Mouse (Mus musculus): ENCODE data around the gene Gm11568. TPM values are rescaled to one million over a fixed set of nuclear protein-coding genes. Genes with fewer than 3 reads are reported as not detected.
"Not testable (repeated sequence)": the region's sequence is repeated elsewhere in the genome, so short reads cannot be mapped to it uniquely, and the experiment has no call there.

The Gm11568 gene
- not detected for total RNA-seq (2021)
- long read RNA-seq, experiment 1 = 0 reads
- long read RNA-seq, experiment 2 = 0 reads

DNA sequence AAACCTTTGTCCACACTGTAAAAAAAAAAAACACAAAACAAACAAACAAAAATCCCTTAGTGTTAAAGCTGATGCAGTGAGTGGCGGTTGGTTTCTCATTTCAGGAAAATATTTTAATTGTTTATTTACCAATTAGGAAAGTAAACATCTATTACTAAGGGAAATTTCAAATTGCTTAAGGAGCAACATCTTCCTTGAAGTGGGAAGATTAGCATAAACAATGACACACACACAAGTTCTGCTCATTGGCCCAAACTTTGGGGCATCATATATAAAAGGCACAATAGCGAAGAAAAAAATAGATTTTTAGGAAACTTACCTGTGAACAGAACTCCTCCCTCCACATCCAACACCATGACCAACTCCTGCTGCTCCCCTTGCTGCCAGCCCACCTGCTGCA, at the start of gene Gm11568:
Gene Gm11568 (plus strand): TSS at position 301 of the 400 bp plus-strand sequence.
- intact Hi-C loops (cut with DNase I) = no loop called here
- no peak for DNase-seq (ENCODE audit: low spot score in 2 of 2)

DNA sequence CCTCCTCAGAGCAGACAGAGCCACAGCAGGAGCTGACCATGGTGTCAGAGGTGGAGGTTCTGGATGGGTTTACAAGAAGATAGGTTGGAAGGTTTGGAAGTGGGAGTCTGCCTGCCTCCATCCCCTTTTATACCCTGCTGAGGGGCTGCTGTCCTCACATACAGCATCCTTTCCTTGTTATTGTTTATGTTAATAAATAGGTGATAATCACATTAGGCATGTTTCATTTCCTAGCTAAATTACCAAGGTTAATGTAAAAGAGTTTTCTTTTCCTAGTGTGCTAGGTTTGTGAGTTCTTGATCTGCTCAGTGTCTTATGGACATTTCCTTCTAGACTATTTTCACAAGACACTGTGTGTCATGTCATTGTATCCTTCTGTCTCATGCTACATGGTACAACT, 47.9 kb upstream of the Gm11568 start, which contains the start of gene Krtap4-13:
Gene Krtap4-13 (minus strand): TSS at position 101 of the 400 bp plus-strand sequence.
- DNase-seq (ENCODE audit: low spot score in 2 of 2); intact Hi-C loops (cut with DNase I): not testable (repeated sequence)

DNA sequence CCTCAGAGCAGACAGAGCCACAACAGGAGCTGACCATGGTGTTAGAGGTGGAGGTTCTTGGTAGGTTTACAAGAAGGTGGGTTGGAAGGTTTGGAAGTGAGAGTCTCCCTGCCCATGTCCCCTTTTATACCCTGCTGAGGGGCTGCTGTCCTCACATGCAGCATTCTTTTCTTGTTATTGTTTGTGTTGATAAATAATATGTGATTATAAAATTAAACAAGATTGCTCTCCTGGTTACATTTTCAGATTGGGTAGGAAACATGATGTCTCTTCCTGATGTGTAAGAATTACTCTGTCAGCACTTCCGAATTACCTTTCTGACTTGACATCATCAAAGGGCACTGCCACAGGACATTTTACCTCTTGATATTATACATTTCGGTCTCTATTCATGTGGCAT, 42.2 kb upstream of the Gm11568 start, which contains the start of gene Gm11564:
Gene Gm11564 (minus strand): TSS at position 101 of the 400 bp plus-strand sequence.
- DNase-seq (ENCODE audit: low spot score in 2 of 2); intact Hi-C loops (cut with DNase I): not testable (repeated sequence)

DNA sequence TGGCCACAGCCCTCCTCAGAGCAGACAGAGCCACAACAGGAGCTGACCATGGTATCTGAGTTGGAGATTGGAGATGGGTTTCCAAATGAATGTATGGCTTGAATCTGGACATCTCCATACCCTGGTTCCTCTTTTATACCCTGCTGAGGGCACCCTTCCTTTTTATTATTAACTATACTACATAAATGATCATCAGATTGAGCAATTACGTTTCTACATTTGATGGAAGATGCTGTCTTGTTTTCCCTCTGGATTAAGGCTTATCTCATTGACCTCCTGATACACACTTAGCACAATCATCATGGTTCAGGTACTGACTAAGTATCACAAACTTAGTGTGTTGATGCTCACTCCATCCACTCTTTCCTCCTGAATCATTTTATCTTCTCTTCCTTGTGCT, 19.8 kb upstream of the Gm11568 start, which contains the start of gene 2300003K06Rik:
Gene 2300003K06Rik (minus strand): TSS at position 101 of the 400 bp plus-strand sequence.
- DNase-seq (ENCODE audit: low spot score in 2 of 2) = no peak
- intact Hi-C loops (cut with DNase I) = no loop called here

DNA sequence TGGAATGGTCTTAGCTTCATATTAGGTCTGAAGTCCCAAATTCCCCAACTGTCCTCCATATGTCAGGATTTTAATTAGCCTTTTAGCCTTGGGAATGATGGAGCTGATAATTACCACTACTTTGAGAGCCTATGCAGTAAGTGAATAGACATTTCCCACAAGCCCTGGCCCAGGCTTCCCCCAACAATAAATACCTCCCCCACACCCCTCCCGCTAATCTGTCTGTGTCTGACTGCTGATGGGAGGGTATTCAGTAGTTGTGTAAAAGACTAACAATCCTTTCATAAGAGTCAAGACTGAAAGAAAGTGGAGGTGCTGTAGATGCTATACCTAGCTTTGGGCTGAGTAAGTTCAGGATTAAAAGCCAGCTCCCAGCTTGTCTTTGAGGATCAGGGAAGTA, 15.5 kb upstream of the Gm11568 start:
- intact Hi-C loops (cut with DNase I) = no loop called here
- no peak for DNase-seq (ENCODE audit: low spot score in 2 of 2)

DNA sequence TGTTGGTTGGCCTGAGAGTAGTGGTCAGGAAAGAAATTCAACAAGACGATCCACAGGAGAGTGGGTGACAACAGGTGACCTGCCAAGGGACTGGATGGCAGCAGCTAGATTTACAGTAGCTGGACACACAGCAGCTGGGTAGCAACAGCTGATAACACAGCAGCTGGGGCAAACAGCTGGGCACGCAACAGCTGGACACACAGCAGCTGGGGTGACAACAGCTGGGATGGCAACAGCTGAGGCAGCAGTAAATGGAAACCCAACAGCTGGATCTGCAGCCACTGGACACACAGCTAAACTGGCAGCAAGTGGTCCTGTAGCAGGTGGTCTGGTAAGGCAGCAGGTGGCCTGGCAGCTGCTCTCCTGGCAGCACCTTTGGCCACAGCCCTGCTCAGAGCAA, 11.0 kb upstream of the Gm11568 start:
- no peak for DNase-seq (ENCODE audit: low spot score in 2 of 2)
- intact Hi-C loops (cut with DNase I) = no loop called here

DNA sequence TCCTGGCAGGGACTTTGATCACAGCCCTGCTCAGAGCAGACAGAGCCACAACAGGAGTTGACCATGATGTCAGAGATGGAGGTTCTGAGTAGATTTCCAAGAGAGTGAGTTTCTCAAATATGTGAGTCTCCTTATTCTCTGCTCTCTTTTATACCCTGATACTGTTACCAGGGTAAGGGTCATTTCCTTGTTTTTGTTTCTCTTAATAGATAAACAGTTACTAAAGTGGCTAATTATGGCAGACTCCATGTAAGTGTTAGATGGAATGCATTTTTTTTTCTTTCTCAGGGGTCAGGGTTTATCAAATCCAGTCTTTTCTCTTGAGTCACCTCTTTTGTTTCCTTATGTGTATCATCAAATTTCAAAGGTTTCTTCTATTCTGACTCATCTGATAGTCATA, 6.2 kb upstream of the Gm11568 start, which contains the start of gene Krtap4-16:
Gene Krtap4-16 (minus strand): TSS at position 101 of the 400 bp plus-strand sequence.
- DNase-seq (ENCODE audit: low spot score in 2 of 2) = no peak
- intact Hi-C loops (cut with DNase I) = no loop called here

DNA sequence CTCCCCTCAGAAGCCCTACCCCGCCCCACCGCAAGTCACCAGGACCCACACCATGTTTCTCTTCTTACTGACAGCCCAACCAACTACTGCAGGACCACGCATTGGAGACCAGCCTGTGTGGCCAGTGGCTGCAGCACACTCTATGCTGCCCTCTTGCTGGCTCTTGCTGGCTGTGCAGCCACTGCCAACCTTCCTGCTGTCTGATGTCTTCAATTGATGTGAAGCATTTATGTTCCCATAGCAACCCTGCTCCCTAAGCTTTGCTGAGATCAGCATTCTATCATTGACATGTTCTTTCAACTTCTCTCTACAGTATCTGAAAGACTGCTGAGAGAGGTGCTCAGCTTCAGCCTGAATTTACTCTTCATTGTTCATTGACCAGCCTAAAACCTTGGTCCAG, 3.6 kb upstream of the Gm11568 start:
- intact Hi-C loops (cut with DNase I) = no loop called here
- no peak for DNase-seq (ENCODE audit: low spot score in 2 of 2)

DNA sequence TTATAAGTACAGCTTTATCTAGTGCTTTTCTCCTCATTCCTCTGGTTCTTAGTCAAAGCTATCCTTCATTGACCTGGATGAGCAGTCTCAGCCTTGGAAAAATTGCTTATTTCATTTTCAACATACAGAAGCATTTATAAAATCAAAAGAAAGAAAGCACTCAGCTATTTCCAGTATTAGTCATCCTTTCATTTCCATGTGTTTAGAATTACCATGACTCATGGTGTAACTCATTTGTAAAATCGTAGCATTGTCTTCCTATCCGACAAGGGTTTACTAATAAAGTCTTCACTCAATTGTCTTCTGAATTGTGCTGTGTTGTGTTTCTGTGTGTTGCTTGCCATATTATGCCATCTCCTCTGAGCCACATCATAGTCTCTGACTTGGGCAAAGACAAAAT, 1.0 kb downstream of the Gm11568 start:
- DNase-seq (ENCODE audit: low spot score in 2 of 2) = no peak
- intact Hi-C loops (cut with DNase I) = no loop called here

DNA sequence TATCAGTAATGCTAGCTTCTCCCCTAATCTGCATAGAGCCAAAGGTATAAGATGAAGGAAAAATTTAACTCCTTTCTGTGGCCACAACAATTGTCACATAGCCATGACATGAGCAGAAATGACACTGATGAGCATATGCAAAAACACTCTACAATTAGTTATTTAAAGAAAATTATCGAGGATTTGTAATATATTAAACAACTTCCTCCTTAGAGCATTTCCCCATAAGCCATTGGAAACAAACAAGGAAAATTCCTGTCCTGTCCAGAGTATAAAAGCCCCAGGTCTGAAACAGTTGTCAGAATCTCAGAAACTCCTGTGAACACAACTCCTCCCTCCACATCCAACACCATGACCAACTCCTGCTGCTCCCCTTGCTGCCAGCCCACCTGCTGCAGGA, 6.5 kb downstream of the Gm11568 start, which contains the start of gene Gm11559:
Gene Gm11559 (plus strand): TSS at position 301 of the 400 bp plus-strand sequence.
- intact Hi-C loops (cut with DNase I) = not testable (repeated sequence)

DNA sequence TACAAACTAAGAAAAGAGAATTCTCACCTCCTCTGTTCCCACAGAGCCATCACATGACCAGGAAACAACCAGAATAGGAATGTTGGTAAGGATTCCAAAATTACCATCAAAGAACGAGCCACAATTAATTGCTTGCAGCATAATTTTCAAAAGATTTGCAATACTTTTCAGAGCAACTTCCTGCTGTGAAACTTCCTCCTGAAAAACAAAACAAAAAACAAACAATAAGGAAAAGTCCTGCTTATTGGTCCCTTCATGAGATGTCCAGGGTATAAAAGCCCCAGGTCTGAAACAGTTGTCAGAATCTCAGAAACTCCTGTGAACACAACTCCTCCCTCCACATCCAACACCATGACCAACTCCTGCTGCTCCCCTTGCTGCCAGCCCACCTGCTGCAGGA, 15.4 kb downstream of the Gm11568 start, which contains the start of gene Krtap9-1:
Gene Krtap9-1 (plus strand): TSS at position 301 of the 400 bp plus-strand sequence.
- intact Hi-C loops (cut with DNase I) = not testable (repeated sequence)

More for the DNA sequence above, 6.5 kb downstream of the Gm11568 start, which contains the start of gene Gm11559:
- not testable (repeated sequence) for DNase-seq (ENCODE audit: low spot score in 2 of 2)

DNA sequence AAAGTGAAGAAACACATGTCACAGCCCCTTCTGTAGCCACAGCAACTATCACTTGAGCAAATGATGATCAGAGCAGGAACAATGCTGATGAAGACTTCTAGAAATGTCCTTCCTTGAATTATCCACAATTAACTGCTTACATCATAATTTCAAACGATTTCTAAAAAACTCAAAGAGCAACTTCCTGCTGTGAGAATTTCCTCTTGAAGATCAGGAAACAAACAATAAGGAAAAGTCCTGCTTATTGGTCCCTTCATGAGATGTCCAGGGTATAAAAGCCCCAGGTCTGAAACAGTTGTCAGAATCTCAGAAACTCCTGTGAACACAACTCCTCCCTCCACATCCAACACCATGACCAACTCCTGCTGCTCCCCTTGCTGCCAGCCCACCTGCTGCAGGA, 21.2 kb downstream of the Gm11568 start, which contains the start of gene Gm11567:
Gene Gm11567 (plus strand): TSS at position 301 of the 400 bp plus-strand sequence.
- intact Hi-C loops (cut with DNase I) = not testable (repeated sequence)

More for the DNA sequence above, 15.4 kb downstream of the Gm11568 start, which contains the start of gene Krtap9-1:
- DNase-seq (ENCODE audit: low spot score in 2 of 2) = not testable (repeated sequence)

DNA sequence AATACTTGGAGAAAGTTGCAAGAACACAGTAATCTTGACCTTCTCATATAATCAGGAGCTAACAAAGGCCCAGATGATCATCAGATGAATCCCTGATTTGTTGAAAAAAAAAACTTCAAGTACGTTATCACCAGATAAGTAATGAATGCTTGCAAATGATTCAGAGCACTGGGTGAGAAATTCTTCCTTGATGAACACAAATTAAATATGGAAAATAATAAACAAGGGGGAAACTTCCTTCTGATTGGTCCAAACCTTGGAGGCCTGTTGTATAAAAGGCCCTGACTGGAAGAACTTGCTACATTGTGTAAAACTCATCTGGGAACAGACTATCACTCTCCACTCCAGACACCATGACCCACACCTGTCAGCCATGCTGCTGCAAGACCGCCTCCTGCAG, 49.9 kb downstream of the Gm11568 start, which contains the start of gene Krtap31-1:
Gene Krtap31-1 (plus strand): TSS at position 301 of the 400 bp plus-strand sequence.
- no peak for DNase-seq (ENCODE audit: low spot score in 2 of 2)
- intact Hi-C loops (cut with DNase I) = no loop called here

More for the DNA sequence above, 21.2 kb downstream of the Gm11568 start, which contains the start of gene Gm11567:
- DNase-seq (ENCODE audit: low spot score in 2 of 2) = not testable (repeated sequence)

Other genes with a start within 250 kb of the Gm11568 start
- not detected for gene Gm11937, start 247.7 kb upstream of the Gm11568 start, total RNA-seq (2021)
- not detected for gene Krtap2-4, start 243.1 kb upstream of the Gm11568 start, total RNA-seq (2021)
- gene Gm11562, start 237.5 kb upstream of the Gm11568 start, total RNA-seq (2021) = not detected
- not detected for gene Krtap4-1, start 229.7 kb upstream of the Gm11568 start, total RNA-seq (2021)
- gene Krtap4-2, start 222.8 kb upstream of the Gm11568 start, total RNA-seq (2021) = not detected
- not detected for gene Krtap4-7, start 213.8 kb upstream of the Gm11568 start, total RNA-seq (2021)
- gene Gm11555, start 207.7 kb upstream of the Gm11568 start, total RNA-seq (2021) = not detected
- not detected for gene Gm11563, start 199.0 kb upstream of the Gm11568 start, total RNA-seq (2021)
- not detected for gene Krtap4-6, start 192.0 kb upstream of the Gm11568 start, total RNA-seq (2021)
- gene Gm14190, start 167.2 kb upstream of the Gm11568 start, total RNA-seq (2021) = not detected
- gene Gm14180, start 123.6 kb upstream of the Gm11568 start, total RNA-seq (2021) = not detected
- not detected for gene Gm11595, start 85.0 kb upstream of the Gm11568 start, total RNA-seq (2021)
- not detected for gene Krtap4-8, start 77.2 kb upstream of the Gm11568 start, total RNA-seq (2021)
- gene Krtap4-9, start 72.7 kb upstream of the Gm11568 start, total RNA-seq (2021) = not detected
- gene Gm11596, start 64.5 kb upstream of the Gm11568 start, total RNA-seq (2021) = not detected
- gene Gm11569, start 59.0 kb upstream of the Gm11568 start, total RNA-seq (2021) = not detected
- not detected for gene Gm11554, start 53.5 kb upstream of the Gm11568 start, total RNA-seq (2021)
- not detected for gene Krtap4-13, start 48.0 kb upstream of the Gm11568 start, total RNA-seq (2021)
- gene Gm11564, start 42.3 kb upstream of the Gm11568 start, total RNA-seq (2021) = not detected
- not detected for gene 2300003K06Rik, start 19.9 kb upstream of the Gm11568 start, total RNA-seq (2021)
- gene Krtap4-16, start 6.3 kb upstream of the Gm11568 start, total RNA-seq (2021) = not detected
- gene Gm11559, start 6.6 kb downstream of the Gm11568 start, total RNA-seq (2021) = not detected
- gene Krtap9-1, start 15.5 kb downstream of the Gm11568 start, total RNA-seq (2021) = not detected
- gene Gm11567, start 21.3 kb downstream of the Gm11568 start, total RNA-seq (2021) = not detected
- gene Krtap31-1, start 50.0 kb downstream of the Gm11568 start, total RNA-seq (2021) = not detected
- gene Gm11565, start 56.8 kb downstream of the Gm11568 start, total RNA-seq (2021) = not detected
- not detected for gene Krtap31-2, start 78.4 kb downstream of the Gm11568 start, total RNA-seq (2021)
- gene Krtap9-5, start 90.6 kb downstream of the Gm11568 start, total RNA-seq (2021) = not detected
- gene Krtap29-1, start 121.1 kb downstream of the Gm11568 start, total RNA-seq (2021) = not detected
- not detected for gene Krtap16-1, start 128.7 kb downstream of the Gm11568 start, total RNA-seq (2021)
- not detected for gene Krtap17-1, start 136.1 kb downstream of the Gm11568 start, total RNA-seq (2021)
- gene Krt33a, start 158.3 kb downstream of the Gm11568 start, total RNA-seq (2021) = not detected
- gene Krt33b, start 172.0 kb downstream of the Gm11568 start, total RNA-seq (2021) = not detected
- gene Krt34, start 183.6 kb downstream of the Gm11568 start, total RNA-seq (2021) = not detected
- gene Krt31, start 192.6 kb downstream of the Gm11568 start, total RNA-seq (2021) = not detected
- not detected for gene Krt32, start 230.3 kb downstream of the Gm11568 start, total RNA-seq (2021)
- not detected for gene Krt35, start 238.3 kb downstream of the Gm11568 start, total RNA-seq (2021)
- gene Krt36, start 247.7 kb downstream of the Gm11568 start, total RNA-seq (2021) = not detected

Data from left cerebral cortex, postnatal 14 days (tissue).